Mouse (Mus musculus): Measurements from ENCODE around the gene Mylk2.

DNA sequence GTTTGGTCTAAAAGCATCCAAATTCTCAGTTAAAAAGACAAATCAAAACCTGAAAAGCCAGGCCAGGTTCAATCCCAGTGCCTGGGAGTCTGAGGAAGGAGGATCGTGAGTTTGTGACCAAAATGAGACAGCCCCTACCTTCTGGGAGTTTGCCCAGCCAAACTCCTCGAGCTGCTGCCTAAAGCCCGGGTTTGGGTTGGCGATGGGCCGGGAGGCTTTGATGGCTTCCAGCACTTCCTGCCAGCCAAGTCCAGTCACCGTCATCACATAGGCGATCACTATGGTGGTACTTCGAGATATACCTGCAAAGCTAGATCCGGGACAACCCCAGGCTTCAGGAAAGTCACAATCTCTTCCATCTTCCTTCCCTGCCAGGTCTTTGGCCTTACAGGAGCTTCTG is 32.9 kb downstream of the Mylk2 start:
- no peak for TF ChIP-seq CTCF (IDR thresholded peaks at IDR 0.05; ENCODE audit: control insufficient read depth, insufficient read depth, low read length)
- TF ChIP-seq POLR2A (IDR thresholded peaks at IDR 0.05; ENCODE audit: borderline replicate concordance, control insufficient read depth, low read depth, low read length): no peak
